Mouse (Mus musculus): ENCODE data around the gene Nudt8. TPM values are rescaled to one million over a fixed set of nuclear protein-coding genes. Genes with fewer than 3 reads are reported as not detected.

Nudt8 gene
- polyA plus RNA-seq, 1 experiment from 2014 or later, result 74.1 TPM

DNA sequence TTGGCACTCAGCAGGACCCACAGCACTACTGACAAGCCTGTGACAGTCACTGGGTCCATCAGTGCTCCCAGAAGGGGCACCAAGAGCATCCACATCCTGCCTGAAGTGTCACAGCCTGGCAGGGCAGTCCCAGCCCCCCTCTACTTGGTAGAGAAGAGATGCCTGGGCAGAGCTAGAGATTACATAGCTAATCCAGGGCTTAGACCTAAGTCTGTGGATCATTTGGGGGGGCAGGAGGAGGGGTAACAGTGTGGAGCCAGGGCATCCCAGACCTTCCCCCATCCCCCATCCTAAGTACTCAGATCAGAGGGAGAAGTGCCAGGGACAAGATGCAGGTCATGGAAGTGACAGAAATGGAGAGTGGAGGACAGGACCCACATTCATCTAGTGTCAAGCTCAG is 14.4 kb downstream of the Nudt8 start:
- Histone ChIP-seq H3K4me3 (ENCODE audit: control insufficient read depth in 1 of 2, insufficient read depth in 1 of 2, low read depth in 1 of 2, low read length in 2 of 2) (no peak overlapping the region), H3K4me2 (ENCODE audit: low read length) (no peak overlapping the region), H3K9me3 (ENCODE audit: control insufficient read depth, low read length) (no peaks in the 10 kb centered on the region), H3K27ac (replicated peaks in 1 of 2; ENCODE audit: control insufficient read depth in 1 of 2, insufficient read depth in 1 of 2, low read depth in 2 of 2, low read length in 2 of 2) (no peak overlapping the region), H3K36me3 (ENCODE audit: control insufficient read depth, insufficient read depth, low read length) (peaks cover 14% of the 10 kb centered on the region), H3K4me1 (ENCODE audit: control insufficient read depth in 2 of 2, insufficient read depth in 2 of 2, low read length in 2 of 2) (peaks cover 6 to 20% of the 10 kb centered on the region in 2 experiments), H3K27me3 (ENCODE audit: control insufficient read depth, insufficient read depth, low read length) (no peaks in the 10 kb centered on the region), H3K9ac (ENCODE audit: low read length) (peak overlapping the region; percentile 8; the same call in 1 of the 2 replicates)
- no peak for ATAC-seq (ENCODE audit: insufficient number of reproducible peaks, insufficient read depth, low FRiP score, low read depth)

DNA sequence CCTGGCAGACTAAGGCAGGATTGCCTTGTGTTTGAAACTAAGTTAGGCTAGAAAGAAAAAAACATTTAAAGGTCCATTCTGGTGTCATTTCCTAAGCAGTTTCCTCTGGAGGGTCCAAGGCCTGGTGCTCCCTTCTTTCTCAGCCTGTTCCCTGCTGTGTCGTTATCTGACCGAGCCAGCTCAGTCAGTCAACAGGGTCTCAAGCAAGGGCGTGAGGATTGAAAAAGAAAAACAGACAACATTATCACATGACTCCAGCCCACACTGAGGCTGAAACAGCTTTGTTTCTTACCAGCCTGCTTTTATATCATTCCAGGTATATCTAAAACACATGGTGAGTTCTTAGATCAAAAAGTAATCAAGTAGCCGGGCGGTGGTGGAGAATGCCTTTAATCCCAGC is 15.3 kb downstream of the Nudt8 start:
- no peak for ATAC-seq (ENCODE audit: insufficient number of reproducible peaks, insufficient read depth, low FRiP score, low read depth)
- no peak overlapping the region for H3K4me2 ChIP-seq (ENCODE audit: low read length)
- no peaks in the 10 kb centered on the region for H3K9me3 ChIP-seq (ENCODE audit: control insufficient read depth, low read length)
- H3K27ac ChIP-seq (replicated peaks in 1 of 2; ENCODE audit: control insufficient read depth in 1 of 2, insufficient read depth in 1 of 2, low read depth in 2 of 2, low read length in 2 of 2), result no peak overlapping the region
- 43% methylated on average over 5 of the region's 5 CpGs for WGBS
- H3K4me1 ChIP-seq (ENCODE audit: control insufficient read depth in 2 of 2, insufficient read depth in 2 of 2, low read length in 2 of 2), result peaks cover 6 to 20% of the 10 kb centered on the region in 2 experiments
- H3K36me3 ChIP-seq (ENCODE audit: control insufficient read depth, insufficient read depth, low read length), result peaks cover 6% of the 10 kb centered on the region
- H3K4me3 ChIP-seq (ENCODE audit: control insufficient read depth in 1 of 2, insufficient read depth in 1 of 2, low read depth in 1 of 2, low read length in 2 of 2), result no peak overlapping the region
- no peak overlapping the region for H3K9ac ChIP-seq (ENCODE audit: low read length)
- no peaks in the 10 kb centered on the region for H3K27me3 ChIP-seq (ENCODE audit: control insufficient read depth, insufficient read depth, low read length)

DNA sequence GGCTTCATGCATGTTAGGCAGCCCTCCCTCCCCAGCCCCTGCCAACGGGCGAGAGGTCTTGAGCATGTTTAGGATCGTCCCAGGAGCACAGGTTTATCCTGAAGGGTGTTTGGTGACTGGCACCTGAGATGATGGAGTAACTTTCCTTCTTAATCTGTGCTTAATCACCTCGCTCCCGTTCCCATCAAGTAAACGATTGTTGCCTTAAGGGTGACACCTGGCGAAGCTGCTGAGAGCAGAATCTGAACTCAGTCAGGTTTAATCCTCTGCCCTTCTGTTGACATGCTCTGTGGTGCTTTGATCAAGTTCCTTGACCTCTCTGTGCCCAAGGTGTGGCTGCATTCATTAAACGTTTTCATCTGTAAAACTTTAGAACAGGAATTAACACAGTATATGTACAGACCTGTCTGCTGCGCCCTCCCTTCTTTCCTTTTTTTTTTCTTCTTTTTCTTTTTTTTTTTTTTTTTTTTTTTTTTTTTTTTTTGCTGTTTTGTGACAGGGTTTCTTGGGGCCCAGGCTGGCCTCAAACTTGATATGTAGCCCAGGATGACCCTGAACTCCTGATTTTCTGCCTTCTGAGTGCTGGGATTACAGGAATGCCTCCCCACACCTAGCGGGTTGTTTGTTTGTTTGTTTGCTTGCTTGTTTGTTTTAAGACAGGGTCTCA is 17.7 kb downstream of the Nudt8 start:
- no peak for ATAC-seq (ENCODE audit: insufficient number of reproducible peaks, insufficient read depth, low FRiP score, low read depth)
- Histone ChIP-seq H3K27me3 (ENCODE audit: control insufficient read depth, insufficient read depth, low read length) (no peaks in the 10 kb centered on the region), H3K9me3 (ENCODE audit: control insufficient read depth, low read length) (no peaks in the 10 kb centered on the region), H3K4me2 (ENCODE audit: low read length) (no peak overlapping the region), H3K4me1 (ENCODE audit: control insufficient read depth in 2 of 2, insufficient read depth in 2 of 2, low read length in 2 of 2) (peaks cover 2 to 7% of the 10 kb centered on the region in 2 experiments), H3K27ac (replicated peaks in 1 of 2; ENCODE audit: control insufficient read depth in 1 of 2, insufficient read depth in 1 of 2, low read depth in 2 of 2, low read length in 2 of 2) (no peak overlapping the region), H3K9ac (ENCODE audit: low read length) (no peak overlapping the region), H3K4me3 (ENCODE audit: control insufficient read depth in 1 of 2, insufficient read depth in 1 of 2, low read depth in 1 of 2, low read length in 2 of 2) (no peak overlapping the region), H3K36me3 (ENCODE audit: control insufficient read depth, insufficient read depth, low read length) (no peaks in the 10 kb centered on the region)
- WGBS, result 62% methylated on average over 10 of the region's 10 CpGs

DNA sequence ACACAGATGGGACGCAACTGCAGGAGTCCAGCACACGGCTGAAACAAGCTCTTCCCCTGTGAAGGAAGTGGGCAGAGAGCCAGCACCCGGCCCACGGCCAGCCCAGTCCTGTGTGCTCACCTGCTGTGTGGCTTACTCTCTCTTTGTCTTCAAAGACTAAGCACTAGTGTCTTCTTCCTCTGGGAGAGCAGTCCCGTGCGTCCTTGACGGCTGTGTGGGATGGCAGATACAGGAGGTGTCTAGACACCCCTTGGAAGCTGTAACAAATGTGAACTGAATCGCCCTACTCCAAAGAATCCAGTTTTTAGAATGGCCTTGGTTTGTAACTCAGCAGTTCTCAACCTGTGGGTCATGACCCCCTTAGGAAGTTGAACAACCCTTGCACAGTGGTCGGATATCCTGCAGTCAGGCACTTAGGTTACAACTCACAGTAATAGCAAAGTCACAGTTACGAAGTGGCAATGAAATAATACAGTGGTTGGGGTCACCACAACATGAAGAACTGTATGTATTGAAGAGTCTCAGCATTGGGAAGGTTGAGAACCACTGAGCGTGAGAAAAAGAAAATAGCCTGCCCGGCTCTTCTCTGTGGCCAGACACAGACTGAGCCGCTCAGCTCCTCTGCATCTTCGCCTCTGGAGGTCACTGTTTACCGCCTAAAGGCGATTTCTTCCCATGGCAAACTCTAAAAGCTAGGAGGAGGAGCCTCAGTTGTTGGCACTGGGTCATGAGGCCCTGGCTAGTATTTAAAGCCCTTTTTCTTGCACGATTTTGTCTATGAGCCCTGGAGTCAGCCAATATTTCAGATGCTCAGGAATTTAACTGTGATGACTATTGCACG is 18.6 kb downstream of the Nudt8 start:
- 34% methylated on average over 18 of the region's 18 CpGs for WGBS
- Histone ChIP-seq H3K4me1 (ENCODE audit: control insufficient read depth in 2 of 2, insufficient read depth in 2 of 2, low read length in 2 of 2) (peaks cover 2 to 4% of the 10 kb centered on the region in 2 experiments; a peak in 1 of 4 replicates), H3K36me3 (ENCODE audit: control insufficient read depth, insufficient read depth, low read length) (no peaks in the 10 kb centered on the region), H3K4me2 (ENCODE audit: low read length) (no peak overlapping the region), H3K27ac (replicated peaks in 1 of 2; ENCODE audit: control insufficient read depth in 1 of 2, insufficient read depth in 1 of 2, low read depth in 2 of 2, low read length in 2 of 2) (no peak overlapping the region), H3K27me3 (ENCODE audit: control insufficient read depth, insufficient read depth, low read length) (no peaks in the 10 kb centered on the region), H3K9ac (ENCODE audit: low read length) (no peak overlapping the region), H3K4me3 (ENCODE audit: control insufficient read depth in 1 of 2, insufficient read depth in 1 of 2, low read depth in 1 of 2, low read length in 2 of 2) (no peak overlapping the region), H3K9me3 (ENCODE audit: control insufficient read depth, low read length) (no peaks in the 10 kb centered on the region)
- ATAC-seq (ENCODE audit: insufficient number of reproducible peaks, insufficient read depth, low FRiP score, low read depth), result peak; percentile 60

DNA sequence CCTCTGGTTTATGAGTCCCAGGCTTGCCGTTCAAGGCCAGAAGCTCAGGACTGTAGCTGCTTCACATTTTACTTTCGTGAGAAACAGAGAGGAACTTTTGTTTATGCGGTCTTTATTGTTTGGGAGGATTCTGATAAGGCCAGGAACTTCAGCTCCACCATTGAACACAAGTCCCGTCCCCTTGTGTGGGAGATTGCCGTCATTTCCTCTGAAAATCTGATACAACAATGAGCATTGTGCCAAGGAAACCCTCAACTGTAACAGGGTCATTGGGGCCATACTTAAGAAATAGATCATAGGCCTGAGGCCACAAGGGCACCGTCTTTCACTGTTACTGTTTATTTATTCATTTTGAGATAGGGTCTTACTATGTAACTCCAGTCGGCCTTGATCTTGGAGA is 22.8 kb downstream of the Nudt8 start:
- Histone ChIP-seq H3K9me3 (ENCODE audit: control insufficient read depth, low read length) (peaks cover 4% of the 10 kb centered on the region), H3K4me1 (ENCODE audit: control insufficient read depth in 2 of 2, insufficient read depth in 2 of 2, low read length in 2 of 2) (peaks cover 2 to 4% of the 10 kb centered on the region in 2 experiments; a peak in 1 of 4 replicates), H3K27me3 (ENCODE audit: control insufficient read depth, insufficient read depth, low read length) (no peaks in the 10 kb centered on the region), H3K9ac (ENCODE audit: low read length) (no peak overlapping the region), H3K27ac (replicated peaks in 1 of 2; ENCODE audit: control insufficient read depth in 1 of 2, insufficient read depth in 1 of 2, low read depth in 2 of 2, low read length in 2 of 2) (no peak overlapping the region), H3K36me3 (ENCODE audit: control insufficient read depth, insufficient read depth, low read length) (no peaks in the 10 kb centered on the region), H3K4me3 (ENCODE audit: control insufficient read depth in 1 of 2, insufficient read depth in 1 of 2, low read depth in 1 of 2, low read length in 2 of 2) (no peak overlapping the region), H3K4me2 (ENCODE audit: low read length) (no peak overlapping the region)
- no peak for ATAC-seq (ENCODE audit: insufficient number of reproducible peaks, insufficient read depth, low FRiP score, low read depth)
- 49% methylated on average over 7 of the region's 7 CpGs for WGBS

DNA sequence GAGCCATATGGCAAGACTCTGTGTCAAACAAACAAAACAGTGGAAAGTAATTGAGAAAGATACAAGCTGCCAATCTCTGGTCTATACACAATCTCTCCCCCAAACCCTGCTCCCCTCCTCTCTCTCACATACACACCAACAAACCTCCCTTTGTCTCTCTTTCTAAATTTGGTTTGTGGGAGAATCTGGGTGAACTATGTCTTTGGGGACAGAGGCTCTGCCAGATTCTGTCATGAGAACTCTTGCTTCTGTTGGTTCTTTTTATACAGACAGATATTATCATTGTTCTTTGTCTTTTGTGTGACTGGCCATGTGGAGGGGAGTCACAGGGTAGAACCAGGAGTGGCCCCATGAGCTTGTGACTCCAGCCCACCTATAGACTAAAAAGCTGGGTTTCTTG is 27.2 kb downstream of the Nudt8 start:
- Histone ChIP-seq H3K4me2 (ENCODE audit: low read length) (no peak overlapping the region), H3K4me1 (ENCODE audit: control insufficient read depth in 2 of 2, insufficient read depth in 2 of 2, low read length in 2 of 2) (no peaks in the 10 kb centered on the region), H3K27me3 (ENCODE audit: control insufficient read depth, insufficient read depth, low read length) (no peaks in the 10 kb centered on the region), H3K9ac (ENCODE audit: low read length) (no peak overlapping the region), H3K4me3 (ENCODE audit: control insufficient read depth in 1 of 2, insufficient read depth in 1 of 2, low read depth in 1 of 2, low read length in 2 of 2) (no peak overlapping the region), H3K36me3 (ENCODE audit: control insufficient read depth, insufficient read depth, low read length) (no peaks in the 10 kb centered on the region), H3K9me3 (ENCODE audit: control insufficient read depth, low read length) (peaks cover 4% of the 10 kb centered on the region), H3K27ac (replicated peaks in 1 of 2; ENCODE audit: control insufficient read depth in 1 of 2, insufficient read depth in 1 of 2, low read depth in 2 of 2, low read length in 2 of 2) (no peak overlapping the region)
- no peak for ATAC-seq (ENCODE audit: insufficient number of reproducible peaks, insufficient read depth, low FRiP score, low read depth)

DNA sequence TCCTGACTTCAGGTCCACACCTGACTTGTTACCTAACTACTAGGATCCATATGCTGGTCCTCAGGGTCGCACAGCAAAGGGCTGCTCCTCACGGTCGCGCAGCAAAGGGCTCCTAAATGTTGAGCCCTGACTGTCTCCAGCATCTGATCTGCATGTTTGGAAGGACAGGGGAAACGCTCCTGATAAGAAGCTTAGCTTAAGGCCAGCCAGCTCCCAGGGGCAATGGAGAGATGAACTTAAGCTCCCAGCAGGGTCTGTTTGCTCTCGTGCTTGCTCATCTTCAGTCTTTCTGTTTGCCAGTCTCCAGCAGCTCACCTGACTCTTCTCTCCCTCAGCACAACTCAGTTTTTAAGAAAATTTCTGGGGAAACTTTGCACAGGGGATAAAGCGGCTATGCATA is 32.3 kb downstream of the Nudt8 start:
- 41% methylated on average over 7 of the region's 7 CpGs for WGBS
- Histone ChIP-seq H3K9me3 (ENCODE audit: control insufficient read depth, low read length) (no peaks in the 10 kb centered on the region), H3K27me3 (ENCODE audit: control insufficient read depth, insufficient read depth, low read length) (no peaks in the 10 kb centered on the region), H3K27ac (replicated peaks in 1 of 2; ENCODE audit: control insufficient read depth in 1 of 2, insufficient read depth in 1 of 2, low read depth in 2 of 2, low read length in 2 of 2) (no peak overlapping the region), H3K36me3 (ENCODE audit: control insufficient read depth, insufficient read depth, low read length) (peaks cover 5% of the 10 kb centered on the region; the same call in 1 of the 2 replicates), H3K4me1 (ENCODE audit: control insufficient read depth in 2 of 2, insufficient read depth in 2 of 2, low read length in 2 of 2) (peaks cover 0 to 3% of the 10 kb centered on the region in 2 experiments; a peak in 1 of 4 replicates), H3K9ac (ENCODE audit: low read length) (no peak overlapping the region), H3K4me3 (ENCODE audit: control insufficient read depth in 1 of 2, insufficient read depth in 1 of 2, low read depth in 1 of 2, low read length in 2 of 2) (no peak overlapping the region), H3K4me2 (ENCODE audit: low read length) (no peak overlapping the region)
- no peak for ATAC-seq (ENCODE audit: insufficient number of reproducible peaks, insufficient read depth, low FRiP score, low read depth)

All from heart, embryonic 14.5 days (tissue).